Mouse (Mus musculus): ENCODE results near the gene Man2b1. TPM values are rescaled to one million over a fixed set of nuclear protein-coding genes. Genes with fewer than 3 reads are reported as not detected.
A peak's percentile ranks its signal among the peaks of the same experiment; 100 is the strongest.

Gene Man2b1
- polyA plus RNA-seq, 1 experiment from 2014 or later = 491 TPM

- H3K79me2 ChIP-seq (ENCODE audit: inconsistent target) = no peaks in the 10 kb centered on the region
- no peak overlapping the region for H3K27ac ChIP-seq
- 78% methylated on average over 2 of the region's 2 CpGs for WGBS (ENCODE audit: missing documents)
- no peak overlapping the region for H3K4me3 ChIP-seq (ENCODE audit: inconsistent target)
- no peaks in the 10 kb centered on the region; the same call in 1 of the 2 replicates for H3K36me3 ChIP-seq (ENCODE audit: inconsistent target)
These were observed 17.9 kb upstream of the Man2b1 start for GRCm38 (mm10) chr8:85065213-85065612.

- Histone ChIP-seq H3K27ac (no peak overlapping the region), H3K36me3 (ENCODE audit: inconsistent target) (no peaks in the 10 kb centered on the region; the same call in 1 of the 2 replicates), H3K79me2 (ENCODE audit: inconsistent target) (peaks cover 2% of the 10 kb centered on the region), H3K4me3 (ENCODE audit: inconsistent target) (no peak overlapping the region)
- 89% methylated on average over 2 of the region's 2 CpGs for WGBS (ENCODE audit: missing documents)
These were observed 15.9 kb upstream of the Man2b1 start for GRCm38 (mm10) chr8:85067155-85067554.

- no peak within 1 kb of the TSS for H3K27ac ChIP-seq
- peaks cover 10% of the 10 kb centered on the region for H3K79me2 ChIP-seq (ENCODE audit: inconsistent target)
- H3K4me3 ChIP-seq (ENCODE audit: inconsistent target) = no peak within 1 kb of the TSS
- no peaks in the 10 kb centered on the region; the same call in 1 of the 2 replicates for H3K36me3 ChIP-seq (ENCODE audit: inconsistent target)
These were observed 15.1 kb upstream of the Man2b1 start, which contains the start of gene Gm5741 for GRCm38 (mm10) chr8:85067982-85068381. TSS of gene Gm5741 (minus strand) at chr8:85067982.

GRCm38 (mm10) chr8:85071041-85071440 lies 12.0 kb upstream of the Man2b1 start:
- peaks cover 25% of the 10 kb centered on the region for H3K79me2 ChIP-seq (ENCODE audit: inconsistent target)
- H3K36me3 ChIP-seq (ENCODE audit: inconsistent target) = peaks cover 24% of the 10 kb centered on the region
- peak overlapping the region; percentile 73 for H3K4me3 ChIP-seq (ENCODE audit: inconsistent target)
- peak overlapping the region; percentile 64 for H3K27ac ChIP-seq
- 46% methylated on average over 5 of the region's 5 CpGs for WGBS (ENCODE audit: missing documents)

- 0% methylated on average over 67 of the region's 68 CpGs for WGBS (ENCODE audit: missing documents)
- H3K27ac ChIP-seq = peak within 1 kb of the TSS; percentile 64
- H3K79me2 ChIP-seq (ENCODE audit: inconsistent target) = peaks cover 25% of the 10 kb centered on the region
- peaks cover 31% of the 10 kb centered on the region for H3K36me3 ChIP-seq (ENCODE audit: inconsistent target)
- H3K4me3 ChIP-seq (ENCODE audit: inconsistent target) = peak within 1 kb of the TSS; percentile 73
These were observed 11.4 kb upstream of the Man2b1 start, which contains the start of gene Dhps for GRCm38 (mm10) chr8:85071514-85072281. TSS of gene Dhps (plus strand) at chr8:85071757.

GRCm38 (mm10) chr8:85072364-85072929 lies 10.6 kb upstream of the Man2b1 start:
- H3K79me2 ChIP-seq (ENCODE audit: inconsistent target) = peaks cover 25% of the 10 kb centered on the region
- peaks cover 32% of the 10 kb centered on the region for H3K36me3 ChIP-seq (ENCODE audit: inconsistent target)
- peak overlapping the region; percentile 64 for H3K27ac ChIP-seq
- H3K4me3 ChIP-seq (ENCODE audit: inconsistent target) = peak overlapping the region; percentile 73
- 47% methylated on average over 9 of the region's 9 CpGs for WGBS (ENCODE audit: missing documents)

- Histone ChIP-seq H3K36me3 (ENCODE audit: inconsistent target) (peaks cover 32% of the 10 kb centered on the region), H3K4me3 (ENCODE audit: inconsistent target) (no peak overlapping the region), H3K79me2 (ENCODE audit: inconsistent target) (peaks cover 25% of the 10 kb centered on the region), H3K27ac (no peak overlapping the region)
- WGBS (ENCODE audit: missing documents) = 96% methylated on average over 14 of the region's 15 CpGs
These were observed 9.9 kb upstream of the Man2b1 start for GRCm38 (mm10) chr8:85073041-85073612.

- H3K4me3 ChIP-seq (ENCODE audit: inconsistent target) = no peak overlapping the region
- H3K79me2 ChIP-seq (ENCODE audit: inconsistent target) = peaks cover 25% of the 10 kb centered on the region
- H3K27ac ChIP-seq = no peak overlapping the region
- 95% methylated on average over 7 of the region's 10 CpGs for WGBS (ENCODE audit: missing documents)
- peaks cover 32% of the 10 kb centered on the region for H3K36me3 ChIP-seq (ENCODE audit: inconsistent target)
These were observed 8.9 kb upstream of the Man2b1 start for GRCm38 (mm10) chr8:85074167-85074566.

GRCm38 (mm10) chr8:85074617-85075016 lies 8.5 kb upstream of the Man2b1 start:
- H3K4me3 ChIP-seq (ENCODE audit: inconsistent target) = no peak overlapping the region
- H3K27ac ChIP-seq = no peak overlapping the region
- peaks cover 29% of the 10 kb centered on the region for H3K79me2 ChIP-seq (ENCODE audit: inconsistent target)
- 95% methylated on average over 10 of the region's 10 CpGs for WGBS (ENCODE audit: missing documents)
- peaks cover 32% of the 10 kb centered on the region for H3K36me3 ChIP-seq (ENCODE audit: inconsistent target)

GRCm38 (mm10) chr8:85076001-85076400 lies 7.1 kb upstream of the Man2b1 start:
- WGBS (ENCODE audit: missing documents) = 91% methylated on average over 9 of the region's 9 CpGs
- Histone ChIP-seq H3K4me3 (ENCODE audit: inconsistent target) (no peak overlapping the region), H3K27ac (no peak overlapping the region), H3K36me3 (ENCODE audit: inconsistent target) (peaks cover 32% of the 10 kb centered on the region), H3K79me2 (ENCODE audit: inconsistent target) (peaks cover 36% of the 10 kb centered on the region)

GRCm38 (mm10) chr8:85076993-85077392 lies 6.1 kb upstream of the Man2b1 start:
- Histone ChIP-seq H3K27ac (no peak overlapping the region), H3K79me2 (ENCODE audit: inconsistent target) (peaks cover 35% of the 10 kb centered on the region), H3K36me3 (ENCODE audit: inconsistent target) (peaks cover 32% of the 10 kb centered on the region), H3K4me3 (ENCODE audit: inconsistent target) (no peak overlapping the region)
- 0% methylated on average over 2 of the region's 2 CpGs for WGBS (ENCODE audit: missing documents)

- peak overlapping the region; percentile 90 for H3K4me3 ChIP-seq (ENCODE audit: inconsistent target)
- H3K79me2 ChIP-seq (ENCODE audit: inconsistent target) = peaks cover 30% of the 10 kb centered on the region
- peaks cover 18% of the 10 kb centered on the region for H3K36me3 ChIP-seq (ENCODE audit: inconsistent target)
- 1% methylated on average over 25 of the region's 25 CpGs for WGBS (ENCODE audit: missing documents)
- H3K27ac ChIP-seq = peak overlapping the region; percentile 87
These were observed 2.9 kb upstream of the Man2b1 start for GRCm38 (mm10) chr8:85080214-85080531.

- Histone ChIP-seq H3K36me3 (ENCODE audit: inconsistent target) (peaks cover 18% of the 10 kb centered on the region), H3K4me3 (ENCODE audit: inconsistent target) (peak within 1 kb of the TSS; percentile 90), H3K27ac (peak within 1 kb of the TSS; percentile 87), H3K79me2 (ENCODE audit: inconsistent target) (peaks cover 35% of the 10 kb centered on the region)
- 1% methylated on average over 30 of the region's 30 CpGs for WGBS (ENCODE audit: missing documents)
These were observed 2.4 kb upstream of the Man2b1 start, which contains the start of gene Wdr83os for GRCm38 (mm10) chr8:85080532-85081215. TSS of gene Wdr83os (plus strand) at chr8:85080740.

GRCm38 (mm10) chr8:85081216-85081555 lies 1.9 kb upstream of the Man2b1 start, which contains the start of gene Wdr83:
TSS of gene Wdr83 (minus strand) at chr8:85081306.
- H3K36me3 ChIP-seq (ENCODE audit: inconsistent target) = peaks cover 17% of the 10 kb centered on the region
- WGBS (ENCODE audit: missing documents) = 0% methylated on average over 7 of the region's 9 CpGs
- peaks cover 40% of the 10 kb centered on the region for H3K79me2 ChIP-seq (ENCODE audit: inconsistent target)
- peak within 1 kb of the TSS; percentile 90 for H3K4me3 ChIP-seq (ENCODE audit: inconsistent target)
- H3K27ac ChIP-seq = peak within 1 kb of the TSS; percentile 87
